Mouse (Mus musculus) limb, embryonic 14.5 days (tissue): ENCODE results near the gene Ctnnbl1. TPM values are rescaled to one million over a fixed set of nuclear protein-coding genes. Genes with fewer than 3 reads are reported as not detected.
A peak's percentile ranks its signal among the peaks of the same experiment; 100 is the strongest.

Source experiments
- ATAC-seq: fragments of 200-750 bp; cut with Nextera tagmentation; 2 replicates; pipeline ENCODE4 v1.8.0; 2017; ENCODE audit warnings: low read depth, moderate number of reproducible peaks, moderate TSS enrichment; ENCODE audit not compliant: low FRiP score
- DNase-seq: peaks from one replicate; pipeline ENCODE4 v3.0.0-alpha.2; 2015; ENCODE audit warnings: low spot score
- H3K27ac ChIP-seq: fragments of 300-500 bp; sonication (generic); replicated peaks from 2 replicates; pipeline ENCODE4 v1.5.1; 2014; ENCODE audit warnings: low read depth, mild to moderate bottlenecking, low read length, moderate library complexity, mixed read lengths
- H3K27me3 ChIP-seq: fragments of 300-500 bp; sonication (generic); 2 replicates; pipeline ENCODE4 v1.6.1; 2014; ENCODE audit warnings: low read length, mixed read lengths; ENCODE audit not compliant: control insufficient read depth, insufficient read depth
- H3K36me3 ChIP-seq: fragments of 300-500 bp; sonication (generic); 2 replicates; pipeline ENCODE4 v1.6.1; 2014; ENCODE audit warnings: mild to moderate bottlenecking, low read length, moderate library complexity, mixed read lengths; ENCODE audit not compliant: control insufficient read depth, insufficient read depth
- H3K4me1 ChIP-seq: fragments of 300-500 bp; sonication (generic); 2 replicates; pipeline ENCODE4 v1.6.1; 2014; ENCODE audit warnings: antibody characterized with exemption, low read length, mixed read lengths; ENCODE audit not compliant: control insufficient read depth, insufficient read depth
- H3K4me2 ChIP-seq: fragments of 300-500 bp; sonication (generic); replicated peaks from 2 replicates; pipeline ENCODE4 v1.6.1; 2014; ENCODE audit warnings: low read depth, mild to moderate bottlenecking, low read length, moderate library complexity; ENCODE audit not compliant: severe bottlenecking
- H3K4me3 ChIP-seq: fragments of 300-500 bp; sonication (generic); replicated peaks from 2 replicates; pipeline ENCODE4 v1.5.1; 2014; ENCODE audit warnings: low read length
- H3K9ac ChIP-seq: fragments of 300-500 bp; sonication (generic); 2 replicates; pipeline ENCODE4 v1.6.1; 2014; ENCODE audit warnings: mild to moderate bottlenecking, low read depth, low read length, moderate library complexity; ENCODE audit not compliant: severe bottlenecking
- H3K9me3 ChIP-seq: fragments of 300-500 bp; sonication (generic); 2 replicates; pipeline ENCODE4 v1.6.1; 2016; ENCODE audit warnings: low read length; ENCODE audit not compliant: control insufficient read depth
- POLR2A ChIP-seq: fragments of 200-500 bp; IDR thresholded peaks from 2 replicates; pipeline ENCODE4 v1.8.0; 2012; ENCODE audit warnings: inconsistent platforms, mild to moderate bottlenecking, moderate library complexity, borderline replicate concordance; ENCODE audit not compliant: insufficient read depth, insufficient read length; ENCODE audit errors: extremely low read depth
- WGBS: fragments of 180-500 bp; shearing (Covaris S2); extraction: QIAGEN DNeasy Blood & Tissue Kit; methylation state at CpG from one replicate; pipeline ENCODE4 v1.1.7; 2014; 5-methylcytosine and 5-hydroxymethylcytosine counted together
- polyA plus RNA-seq, 2 experiments: library from polyadenylated mRNA; depleted of rRNA in 1 of 2; stranded (reverse) in 1 of 2; unstranded in 1 of 2; fragments of >200 nt; fragmentation: Nextera tagmentation in 1 of 2; extraction: Ambion mirVana in 1 of 2; gene quantifications; 2 replicates each; pipeline versions ENCODE4 v1.2.1 to v1.2.3; 2012 to 2014

Ctnnbl1 gene
- polyA plus RNA-seq, 2 experiments, result 40.3 to 55.6 TPM

- Histone ChIP-seq H3K4me1 (0 out of 2 replicates have a peak, but pooled peaks cover 6% of the 10 kb centered on the region), H3K9me3 (no peaks in the 10 kb centered on the region), H3K27me3 (peaks cover 44% of the 10 kb centered on the region), H3K36me3 (no peaks in the 10 kb centered on the region), H3K4me2 (no peak overlapping the region), H3K27ac (no peak overlapping the region), H3K4me3 (no peak overlapping the region), H3K9ac (no peak overlapping the region)
- WGBS, result 6% methylated on average over 4 of the region's 4 CpGs
- ATAC-seq, result no peak
- TF ChIP-seq POLR2A, result no peak
- no peak for DNase-seq
Measured at GRCm38 (mm10) chr2:157913705-157914104, 176.5 kb downstream of the Ctnnbl1 start.

DNA sequence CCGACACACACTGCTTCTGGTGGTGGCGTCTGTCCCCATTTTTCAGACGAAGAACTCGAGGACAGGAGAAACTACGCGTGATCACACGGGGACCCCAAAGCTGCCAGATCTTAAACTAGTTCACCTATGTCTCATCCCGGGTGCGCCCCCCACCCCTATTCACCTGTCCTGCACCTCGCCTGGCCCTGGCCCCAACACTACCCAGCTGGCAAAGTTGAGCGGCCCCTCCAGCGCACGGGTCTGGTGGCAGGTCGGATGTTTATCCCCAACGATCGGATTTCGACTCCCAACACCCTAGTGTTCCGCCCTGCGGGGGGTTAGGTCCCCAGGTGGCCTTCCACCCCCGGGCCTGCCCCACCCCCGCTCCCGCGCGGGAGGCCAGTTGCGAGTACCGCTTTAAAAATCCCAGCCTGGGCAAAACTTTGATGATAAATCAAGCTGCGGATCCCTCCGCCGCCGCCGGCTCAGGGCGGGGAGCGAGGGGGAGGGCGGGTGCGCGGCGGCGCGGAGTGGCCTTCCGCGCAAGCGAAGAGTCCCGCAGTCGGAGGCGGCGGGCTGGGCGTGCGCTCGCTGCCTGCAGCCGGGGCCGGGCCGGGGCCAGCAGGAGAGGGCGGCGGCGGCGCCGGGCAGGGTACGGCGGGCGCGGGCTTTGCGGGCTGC lies 177.0 kb downstream of the Ctnnbl1 start, which contains the start of gene Vstm2l:
Gene Vstm2l (plus strand): TSS at position 549 of the 660 bp plus-strand sequence.
- Histone ChIP-seq H3K36me3 (no peaks in the 10 kb centered on the region), H3K4me2 (peak within 1 kb of the TSS; percentile 47), H3K9me3 (no peaks in the 10 kb centered on the region), H3K27ac (no peak within 1 kb of the TSS), H3K9ac (no peak within 1 kb of the TSS), H3K27me3 (peaks cover 46% of the 10 kb centered on the region), H3K4me1 (0 out of 2 replicates have a peak, but pooled peaks cover 6% of the 10 kb centered on the region), H3K4me3 (peak within 1 kb of the TSS; percentile 26)
- DNase-seq (peak; percentile 8), ATAC-seq (no peak)
- TF ChIP-seq POLR2A, result no peak
- WGBS, result 4% methylated on average over 48 of the region's 62 CpGs

GRCm38 (mm10) chr2:157914889-157915517 lies 177.8 kb downstream of the Ctnnbl1 start:
- no peaks in the 10 kb centered on the region for H3K36me3 ChIP-seq
- peak overlapping the region; percentile 47 for H3K4me2 ChIP-seq
- TF ChIP-seq POLR2A, result no peak
- H3K4me1 ChIP-seq, result 0 out of 2 replicates have a peak, but pooled peaks cover 6% of the 10 kb centered on the region
- WGBS, result 46% methylated on average over 38 of the region's 43 CpGs
- ATAC-seq (no peak), DNase-seq (no peak)
- peak overlapping the region; percentile 26 for H3K4me3 ChIP-seq
- no peak overlapping the region for H3K27ac ChIP-seq
- H3K9ac ChIP-seq, result no peak overlapping the region
- no peaks in the 10 kb centered on the region for H3K9me3 ChIP-seq
- peaks cover 46% of the 10 kb centered on the region for H3K27me3 ChIP-seq

DNA sequence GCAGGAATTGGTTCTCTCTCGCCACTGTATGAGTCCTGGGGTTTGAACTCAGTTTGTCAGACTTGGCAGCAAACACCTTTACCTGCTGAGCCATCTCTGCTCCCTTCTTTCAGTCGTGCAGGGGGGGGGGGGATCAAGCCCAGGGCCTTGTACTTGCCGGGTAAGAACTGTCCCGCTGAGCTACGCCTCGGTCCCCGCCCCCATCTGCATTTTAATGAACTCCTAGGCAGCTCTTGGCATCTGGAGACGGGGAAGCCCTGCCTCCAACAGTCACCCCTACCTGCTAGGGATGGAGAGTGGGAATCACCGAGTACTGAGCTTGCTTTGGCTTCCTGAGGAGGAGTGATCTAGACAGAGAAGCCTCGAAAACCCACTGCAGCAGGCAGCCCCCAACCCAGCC lies 181.3 kb downstream of the Ctnnbl1 start:
- Histone ChIP-seq H3K9ac (no peak overlapping the region), H3K4me2 (no peak overlapping the region), H3K4me3 (no peak overlapping the region), H3K27ac (no peak overlapping the region), H3K9me3 (no peaks in the 10 kb centered on the region), H3K36me3 (no peaks in the 10 kb centered on the region), H3K4me1 (0 out of 2 replicates have a peak, but pooled peaks cover 10% of the 10 kb centered on the region), H3K27me3 (peaks cover 44% of the 10 kb centered on the region)
- ATAC-seq (no peak), DNase-seq (no peak)
- no peak for TF ChIP-seq POLR2A
- WGBS, result 8% methylated on average over 10 of the region's 10 CpGs

DNA sequence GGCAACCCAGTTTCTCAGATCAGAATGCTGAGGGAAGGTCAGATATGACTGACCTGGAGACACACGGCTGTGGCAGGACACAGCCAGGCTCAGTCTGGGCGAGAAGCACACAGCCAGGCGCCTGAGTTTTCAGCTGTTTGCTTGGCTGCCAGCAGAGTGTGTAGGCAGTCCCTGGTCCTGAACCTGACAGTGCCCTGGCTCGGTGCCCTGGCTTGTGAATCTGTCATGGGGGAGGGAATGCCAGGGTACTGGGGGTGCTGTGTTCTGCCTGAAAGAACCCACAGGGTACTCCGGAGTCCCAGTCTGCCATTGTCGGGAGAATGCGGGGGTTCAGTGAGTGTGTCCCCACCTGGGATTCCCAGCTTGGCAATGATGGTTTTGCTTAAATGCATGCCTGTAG lies 184.3 kb downstream of the Ctnnbl1 start:
- DNase-seq, result no peak
- Histone ChIP-seq H3K36me3 (no peaks in the 10 kb centered on the region), H3K9me3 (no peaks in the 10 kb centered on the region), H3K4me3 (no peak overlapping the region), H3K9ac (no peak overlapping the region), H3K4me1 (0 out of 2 replicates have a peak, but pooled peaks cover 4% of the 10 kb centered on the region), H3K27ac (no peak overlapping the region), H3K4me2 (no peak overlapping the region), H3K27me3 (peaks cover 16% of the 10 kb centered on the region)
- ATAC-seq, result no peak
- WGBS, result 57% methylated on average over 7 of the region's 7 CpGs
- no peak for TF ChIP-seq POLR2A
